Mouse (Mus musculus) limb, embryonic 10.5 days (tissue): Measurements from ENCODE around the gene Sfxn5. TPM values are rescaled to one million over a fixed set of nuclear protein-coding genes. Genes with fewer than 3 reads are reported as not detected.
A peak's percentile ranks its signal among the peaks of the same experiment; 100 is the strongest.

Experiments
- DNase-seq: peaks from one replicate; pipeline ENCODE4 v3.0.0-alpha.2; 2017; ENCODE audit warnings: low spot score
- H3K27ac ChIP-seq: fragments of 300-500 bp; sonication (generic); 2 replicates; pipeline ENCODE4 v1.5.1; 2016; ENCODE audit warnings: mild to moderate bottlenecking
- H3K27me3 ChIP-seq: fragments of 300-500 bp; sonication (generic); 2 replicates; pipeline ENCODE4 v1.6.1; 2016; ENCODE audit warnings: low read depth, mild to moderate bottlenecking; ENCODE audit not compliant: poor library complexity, severe bottlenecking
- H3K36me3 ChIP-seq: fragments of 300-500 bp; sonication (generic); 2 replicates; pipeline ENCODE4 v1.6.1; 2016; ENCODE audit warnings: mild to moderate bottlenecking, moderate library complexity
- H3K4me1 ChIP-seq: fragments of 300-500 bp; sonication (generic); 2 replicates; pipeline ENCODE4 v1.6.1; 2016
- H3K4me3 ChIP-seq: fragments of 300-500 bp; sonication (generic); 2 replicates; pipeline ENCODE4 v1.5.1; 2016; ENCODE audit warnings: mild to moderate bottlenecking, moderate library complexity
- H3K9me3 ChIP-seq: fragments of 300-500 bp; sonication (generic); replicated peaks from 2 replicates; pipeline ENCODE4 v1.6.1; 2016; ENCODE audit warnings: mild to moderate bottlenecking
- WGBS: fragments of 180-500 bp; shearing (Covaris S2); methylation state at CpG from one replicate; pipeline ENCODE4 v1.1.7; 2016; 5-methylcytosine and 5-hydroxymethylcytosine counted together
- polyA plus RNA-seq: library from polyadenylated mRNA; unstranded; fragments of >200 nt; fragmentation: Nextera tagmentation; extraction: Ambion mirVana; gene quantifications from 2 replicates; pipeline ENCODE4 v1.2.1, GENCODE M21; 2016

The Sfxn5 gene
- polyA plus RNA-seq, 1 experiment from 2014 or later = 6.4 TPM

DNA sequence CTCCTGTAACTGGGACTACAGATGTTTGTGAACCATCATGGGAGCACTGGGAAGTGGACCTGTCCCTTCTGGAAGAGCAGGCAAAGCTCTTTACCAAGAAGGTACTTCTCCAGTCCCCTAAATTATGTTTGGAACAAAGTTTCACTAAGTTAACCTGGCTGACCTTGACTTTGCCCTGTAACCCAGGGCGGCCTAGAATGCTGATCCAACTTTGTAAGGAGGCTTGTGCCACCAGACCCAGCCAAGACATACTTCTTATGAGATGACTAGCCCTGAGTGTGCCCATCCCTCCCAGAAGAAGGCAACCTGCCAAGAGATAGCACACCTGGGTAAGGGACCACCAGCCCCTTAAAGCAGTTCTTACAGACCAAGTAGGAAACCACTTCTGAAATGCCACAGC lies 25.7 kb upstream of the Sfxn5 start:
- DNase-seq = no peak
- Histone ChIP-seq H3K4me3 (no peak overlapping the region), H3K27me3 (no peaks in the 10 kb centered on the region), H3K27ac (no peak overlapping the region), H3K36me3 (no peaks in the 10 kb centered on the region), H3K9me3 (no peaks in the 10 kb centered on the region), H3K4me1 (no peaks in the 10 kb centered on the region)
- 79% methylated on average over 1 of the region's 1 CpGs for WGBS

DNA sequence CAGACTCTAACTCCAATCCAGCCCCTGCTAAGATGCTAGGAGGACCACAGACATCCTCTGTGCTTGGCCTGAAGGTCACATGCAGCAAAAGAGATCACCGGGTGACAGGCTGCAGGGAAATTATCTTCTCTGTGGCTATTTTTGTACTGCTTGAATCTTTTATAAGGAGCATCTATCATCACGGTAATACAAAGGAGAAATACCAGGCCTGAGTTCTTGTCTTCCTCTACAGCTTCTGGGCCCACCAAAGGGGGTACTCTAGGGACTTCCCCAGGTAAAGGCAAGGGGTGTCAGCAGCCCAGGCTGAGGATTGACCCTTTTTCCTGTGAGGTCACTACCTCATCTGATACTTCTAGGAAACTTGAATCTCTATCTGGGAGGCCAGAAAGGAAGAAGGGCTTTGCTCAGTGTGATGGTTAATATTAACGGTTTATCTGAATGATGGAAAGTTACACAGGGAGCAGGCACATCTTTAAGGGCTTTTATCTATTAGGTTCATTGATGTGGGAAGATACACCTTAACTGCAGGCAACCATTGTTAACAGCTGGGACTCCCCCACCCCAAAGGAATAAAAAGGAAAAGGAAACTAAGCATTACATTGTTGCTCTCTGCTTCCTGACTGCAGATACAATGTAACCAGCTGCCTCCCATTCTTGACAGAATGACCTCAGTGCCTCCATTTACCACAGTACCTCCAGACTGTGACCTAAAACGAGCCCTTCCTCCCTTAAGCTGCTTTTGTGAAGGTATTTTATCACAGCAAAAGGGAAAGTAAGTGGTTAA lies 23.7 kb upstream of the Sfxn5 start:
- H3K9me3 ChIP-seq = no peaks in the 10 kb centered on the region
- H3K36me3 ChIP-seq = no peaks in the 10 kb centered on the region
- no peaks in the 10 kb centered on the region for H3K4me1 ChIP-seq
- no peaks in the 10 kb centered on the region for H3K27me3 ChIP-seq
- no peak overlapping the region for H3K27ac ChIP-seq
- no peak overlapping the region for H3K4me3 ChIP-seq
- DNase-seq = no peak
- WGBS = 70% methylated on average over 4 of the region's 4 CpGs

DNA sequence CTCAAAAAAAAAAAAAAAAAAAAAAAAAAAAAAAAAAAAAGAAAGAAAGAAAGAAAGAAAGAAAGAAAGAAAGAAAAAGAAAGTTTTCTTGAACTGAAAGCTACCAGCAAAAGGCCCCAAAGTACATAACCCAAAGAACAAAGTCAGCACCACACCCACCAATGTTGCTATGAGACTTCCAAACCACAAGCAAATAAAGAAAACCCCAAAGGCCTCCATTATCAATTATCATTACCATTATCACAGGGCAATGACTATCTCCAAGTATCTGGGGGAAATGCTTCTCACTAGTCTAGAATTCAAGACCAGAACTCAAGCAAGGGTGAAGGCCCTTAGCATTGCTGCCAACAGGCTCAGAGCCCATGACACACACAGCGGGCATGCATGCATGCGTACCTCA lies 22.5 kb upstream of the Sfxn5 start:
- Histone ChIP-seq H3K4me1 (no peaks in the 10 kb centered on the region), H3K36me3 (no peaks in the 10 kb centered on the region), H3K4me3 (no peak overlapping the region), H3K27ac (no peak overlapping the region), H3K27me3 (no peaks in the 10 kb centered on the region), H3K9me3 (no peaks in the 10 kb centered on the region)
- 95% methylated on average over 2 of the region's 2 CpGs for WGBS
- DNase-seq = no peak

DNA sequence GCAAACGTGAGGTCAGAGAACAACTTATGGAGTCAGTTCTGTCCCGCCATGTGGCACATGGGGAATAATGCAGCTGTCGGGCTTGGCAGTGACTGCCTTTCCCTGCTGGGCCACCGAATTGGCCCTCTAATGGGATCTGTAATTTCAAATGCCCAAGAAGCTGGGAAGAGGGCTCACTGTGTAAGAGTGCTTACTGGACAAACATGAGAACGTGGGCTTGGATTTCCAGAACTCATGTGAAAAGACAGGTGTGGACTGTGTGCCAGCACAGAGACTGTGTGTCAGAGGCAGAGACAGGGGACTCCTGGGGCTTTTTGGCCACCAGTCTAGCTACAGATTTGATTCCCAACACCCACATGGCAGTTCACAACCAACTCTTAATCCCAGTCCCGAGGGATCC lies 21.5 kb upstream of the Sfxn5 start:
- no peak overlapping the region for H3K4me3 ChIP-seq
- no peaks in the 10 kb centered on the region for H3K4me1 ChIP-seq
- 84% methylated on average over 6 of the region's 6 CpGs for WGBS
- no peaks in the 10 kb centered on the region for H3K9me3 ChIP-seq
- DNase-seq = no peak
- H3K27me3 ChIP-seq = no peaks in the 10 kb centered on the region
- no peak overlapping the region for H3K27ac ChIP-seq
- no peaks in the 10 kb centered on the region for H3K36me3 ChIP-seq

DNA sequence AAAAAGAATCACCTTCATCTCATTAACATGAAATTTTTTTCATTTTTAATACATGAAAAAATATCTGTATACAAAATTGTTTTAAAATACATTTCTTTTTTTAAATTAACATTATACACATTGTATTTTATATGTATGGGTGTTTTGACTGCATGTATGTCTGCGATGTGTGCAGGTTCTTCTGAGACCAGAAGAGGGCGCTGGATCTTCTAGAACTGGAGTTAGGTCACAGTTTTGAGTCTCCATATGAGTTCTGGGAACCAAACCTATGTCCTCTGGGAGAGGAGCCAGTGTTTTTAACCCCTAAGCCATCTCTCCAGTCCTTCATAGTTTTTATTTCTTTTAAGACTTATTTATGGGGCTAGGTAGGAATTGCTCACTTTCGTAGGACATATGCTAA lies 20.5 kb upstream of the Sfxn5 start:
- 62% methylated on average over 3 of the region's 3 CpGs for WGBS
- H3K27ac ChIP-seq = no peak overlapping the region
- no peaks in the 10 kb centered on the region for H3K36me3 ChIP-seq
- no peaks in the 10 kb centered on the region for H3K9me3 ChIP-seq
- DNase-seq = no peak
- H3K4me1 ChIP-seq = no peaks in the 10 kb centered on the region
- H3K27me3 ChIP-seq = no peaks in the 10 kb centered on the region
- no peak overlapping the region for H3K4me3 ChIP-seq

DNA sequence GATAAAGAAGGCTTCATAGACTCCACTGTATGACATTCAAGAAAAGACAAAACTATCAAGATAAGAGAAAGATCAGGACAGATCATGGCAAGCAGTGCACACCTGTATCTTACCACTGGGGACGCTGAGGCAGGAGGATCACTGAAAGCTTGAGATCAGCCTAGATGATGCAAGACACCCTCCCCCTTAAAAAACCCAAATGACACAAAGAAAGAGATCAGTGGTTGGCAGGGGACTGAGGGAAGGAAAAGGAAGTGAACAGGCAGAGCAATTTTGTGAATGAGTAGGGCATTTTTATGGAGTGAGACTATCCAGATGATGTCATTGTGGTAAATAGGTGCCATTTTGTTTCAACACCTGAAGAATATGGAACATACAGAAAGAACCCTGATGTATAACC lies 16.9 kb upstream of the Sfxn5 start:
- no peak overlapping the region for H3K27ac ChIP-seq
- peaks cover 25% of the 10 kb centered on the region; the same call in 1 of the 2 replicates for H3K27me3 ChIP-seq
- 82% methylated on average over 1 of the region's 1 CpGs for WGBS
- no peaks in the 10 kb centered on the region for H3K9me3 ChIP-seq
- no peaks in the 10 kb centered on the region for H3K36me3 ChIP-seq
- no peak for DNase-seq
- no peak overlapping the region for H3K4me3 ChIP-seq
- H3K4me1 ChIP-seq = peaks cover 4% of the 10 kb centered on the region; the same call in 1 of the 2 replicates

DNA sequence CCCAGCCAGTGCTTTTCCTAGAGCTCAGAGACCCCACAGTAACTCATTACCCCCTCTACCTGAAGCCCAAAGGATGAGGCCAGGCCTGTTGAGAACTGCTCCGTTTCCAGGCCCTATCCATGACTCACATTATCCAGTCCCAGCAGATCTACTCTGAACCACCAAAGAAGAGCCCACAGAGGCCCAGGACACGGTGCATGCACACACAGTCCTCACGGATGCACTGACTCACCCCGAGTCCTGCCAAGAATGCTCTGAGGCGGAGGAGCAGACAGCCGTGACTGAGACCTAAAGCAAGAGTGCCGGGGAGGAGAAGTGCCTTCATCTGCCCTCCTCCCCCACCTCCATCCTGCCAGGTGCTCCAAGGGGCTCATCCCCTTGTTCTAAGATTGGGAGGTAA lies 16.0 kb upstream of the Sfxn5 start:
- H3K27ac ChIP-seq = no peak overlapping the region
- 86% methylated on average over 7 of the region's 7 CpGs for whole genome bisulfite sequencing
- DNase-seq = no peak

DNA sequence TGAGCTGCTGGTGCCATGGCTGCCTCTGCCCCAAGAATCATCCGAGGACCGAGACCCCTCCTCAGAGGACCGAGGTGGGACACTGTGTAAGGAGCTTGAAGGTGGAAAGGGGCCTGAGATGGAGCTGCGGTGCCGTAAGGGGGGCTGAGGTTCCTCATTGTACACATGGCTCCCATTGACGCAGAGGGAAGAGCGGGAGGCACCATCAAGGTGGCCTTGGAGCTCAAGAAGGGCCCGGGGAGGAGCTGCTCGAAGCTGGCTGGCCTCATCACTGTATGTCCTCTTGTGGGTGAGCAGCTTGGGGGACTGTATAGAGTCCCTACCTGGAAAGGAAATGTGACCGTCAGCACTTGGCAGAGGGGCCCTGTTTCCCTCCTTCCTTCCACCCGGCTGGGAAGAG lies 14.9 kb upstream of the Sfxn5 start:
- H3K36me3 ChIP-seq = no peaks in the 10 kb centered on the region
- H3K4me3 ChIP-seq = no peak overlapping the region
- no peak overlapping the region for H3K27ac ChIP-seq
- no peak for DNase-seq
- H3K4me1 ChIP-seq = peaks cover 4% of the 10 kb centered on the region; the same call in 1 of the 2 replicates
- WGBS = 91% methylated on average over 11 of the region's 11 CpGs
- no peaks in the 10 kb centered on the region for H3K9me3 ChIP-seq
- peaks cover 41% of the 10 kb centered on the region for H3K27me3 ChIP-seq

More for the DNA sequence above, 16.0 kb upstream of the Sfxn5 start:
- Histone ChIP-seq H3K9me3 (no peaks in the 10 kb centered on the region), H3K4me1 (peaks cover 4% of the 10 kb centered on the region; the same call in 1 of the 2 replicates), H3K4me3 (no peak overlapping the region), H3K36me3 (no peaks in the 10 kb centered on the region), H3K27me3 (peaks cover 34% of the 10 kb centered on the region)

DNA sequence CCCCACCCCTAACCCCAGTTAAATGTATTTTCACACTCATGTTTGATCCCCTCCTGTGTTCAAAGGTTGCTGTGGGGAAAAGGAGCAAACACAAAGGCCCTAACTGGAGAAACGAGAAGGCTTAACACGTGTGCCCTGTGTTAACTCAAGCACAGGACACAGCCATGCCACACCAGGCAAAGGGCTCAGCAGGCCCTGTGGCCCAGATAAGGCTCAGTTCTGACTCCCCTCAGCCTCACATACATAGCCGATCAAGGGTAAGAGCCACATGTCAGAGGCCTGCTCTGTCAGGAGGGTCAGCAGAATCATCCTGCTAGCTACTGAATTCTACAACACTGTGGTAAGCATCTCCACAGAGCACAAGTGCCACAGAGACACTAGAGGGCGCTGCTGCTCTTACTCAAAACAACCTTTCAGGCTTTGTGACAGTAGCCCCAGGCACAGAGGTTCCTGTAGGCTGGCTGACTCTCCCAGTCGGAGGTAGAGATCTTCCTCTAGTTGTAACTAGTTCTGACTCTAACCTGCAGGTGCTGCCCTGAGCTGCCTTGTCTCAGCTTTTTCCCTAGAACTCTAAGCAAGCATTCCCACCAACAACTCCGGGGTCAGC lies 12.9 kb upstream of the Sfxn5 start:
- Histone ChIP-seq H3K27ac (no peak overlapping the region), H3K36me3 (no peaks in the 10 kb centered on the region), H3K9me3 (no peaks in the 10 kb centered on the region), H3K27me3 (peaks cover 61% of the 10 kb centered on the region), H3K4me1 (peaks cover 4% of the 10 kb centered on the region; the same call in 1 of the 2 replicates), H3K4me3 (no peak overlapping the region)
- DNase-seq = peak; percentile 86
- 38% methylated on average over 6 of the region's 6 CpGs for WGBS

DNA sequence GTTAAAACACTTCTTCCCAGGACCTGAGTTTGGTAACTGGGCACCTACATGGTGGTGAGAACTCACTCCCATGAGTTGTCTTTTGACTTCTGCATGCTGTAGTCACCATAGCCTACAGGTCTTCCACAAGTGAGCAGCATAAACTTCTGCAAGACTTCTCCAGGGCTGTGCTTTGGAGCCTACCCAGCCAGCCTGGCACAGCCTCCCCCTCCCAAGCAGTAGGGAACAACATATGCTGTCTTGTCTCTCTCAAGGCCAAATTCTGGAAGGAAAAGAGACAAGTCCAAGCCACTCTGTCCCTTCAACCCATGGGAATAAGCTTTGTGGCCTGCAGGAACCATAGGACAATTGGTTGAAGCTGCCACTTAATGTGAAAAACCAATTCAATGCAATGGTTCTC lies 11.7 kb upstream of the Sfxn5 start:
- no peak for DNase-seq
- peaks cover 4% of the 10 kb centered on the region; the same call in 1 of the 2 replicates for H3K4me1 ChIP-seq
- H3K9me3 ChIP-seq = no peaks in the 10 kb centered on the region
- H3K27me3 ChIP-seq = peaks cover 72% of the 10 kb centered on the region
- H3K36me3 ChIP-seq = no peaks in the 10 kb centered on the region
- no peak overlapping the region for H3K27ac ChIP-seq
- H3K4me3 ChIP-seq = no peak overlapping the region

DNA sequence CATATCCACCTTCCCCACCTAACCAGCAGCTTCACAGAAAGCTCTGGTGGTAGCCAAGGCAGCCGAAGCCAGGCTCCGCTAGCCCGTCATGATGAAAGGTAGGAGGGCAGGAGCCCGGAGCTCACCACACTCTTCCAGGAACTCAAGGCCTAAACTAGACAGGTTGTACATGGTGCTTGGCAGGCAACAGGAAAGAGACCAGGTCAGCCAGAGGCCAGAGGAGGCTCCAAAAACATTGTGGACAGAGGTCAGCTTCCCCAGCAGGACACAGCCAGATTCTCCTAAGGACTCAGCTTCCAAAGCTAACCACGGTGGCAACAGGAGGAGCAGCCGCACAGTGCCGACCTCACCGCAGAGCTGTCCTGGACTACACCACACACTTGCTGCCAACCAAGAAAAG lies 9.8 kb upstream of the Sfxn5 start:
- H3K27me3 ChIP-seq = peaks cover 77% of the 10 kb centered on the region
- H3K36me3 ChIP-seq = no peaks in the 10 kb centered on the region
- 93% methylated on average over 8 of the region's 8 CpGs for WGBS
- DNase-seq = no peak
- H3K4me1 ChIP-seq = peaks cover 4% of the 10 kb centered on the region; the same call in 1 of the 2 replicates
- no peak overlapping the region for H3K4me3 ChIP-seq
- H3K27ac ChIP-seq = no peak overlapping the region
- H3K9me3 ChIP-seq = no peaks in the 10 kb centered on the region

DNA sequence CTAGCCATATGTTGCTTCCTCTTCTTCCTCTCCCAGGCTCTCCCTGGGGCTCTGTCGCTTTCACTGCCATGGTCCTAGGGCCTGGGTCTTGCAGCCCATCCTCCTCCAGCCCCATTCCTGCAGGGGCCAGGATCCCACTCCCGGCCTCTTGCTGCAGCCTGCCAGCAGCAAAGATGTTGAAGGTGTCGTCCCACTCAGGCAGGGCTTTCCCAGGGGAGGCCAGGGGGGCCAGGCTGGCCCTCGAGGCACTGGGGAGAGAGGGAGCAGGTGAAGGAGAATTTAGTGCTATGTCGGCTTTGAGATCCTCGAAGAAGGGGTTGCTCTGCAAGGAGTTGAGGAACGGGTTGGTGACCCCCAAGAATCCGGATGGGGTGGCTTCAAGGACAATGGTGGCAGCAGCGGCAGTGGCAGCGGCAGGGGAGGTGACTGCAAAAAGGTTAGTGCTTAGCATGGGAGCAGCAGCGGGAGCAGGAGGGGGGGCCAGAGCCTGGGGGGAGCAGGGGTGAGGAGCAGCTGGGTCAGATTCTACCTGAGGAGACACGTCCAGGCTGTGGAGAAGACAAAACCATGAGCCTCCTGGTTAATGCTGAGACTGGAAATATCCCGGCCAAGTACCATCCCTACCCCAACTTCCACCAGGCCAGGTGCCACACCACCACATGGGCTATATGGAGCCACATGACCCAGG lies 8.7 kb upstream of the Sfxn5 start:
- H3K9me3 ChIP-seq = no peaks in the 10 kb centered on the region
- H3K36me3 ChIP-seq = no peaks in the 10 kb centered on the region
- no peak overlapping the region for H3K27ac ChIP-seq
- peaks cover 4% of the 10 kb centered on the region; the same call in 1 of the 2 replicates for H3K4me1 ChIP-seq
- DNase-seq = no peak
- H3K4me3 ChIP-seq = no peak overlapping the region
- peaks cover 82% of the 10 kb centered on the region for H3K27me3 ChIP-seq
- WGBS = 68% methylated on average over 13 of the region's 13 CpGs

DNA sequence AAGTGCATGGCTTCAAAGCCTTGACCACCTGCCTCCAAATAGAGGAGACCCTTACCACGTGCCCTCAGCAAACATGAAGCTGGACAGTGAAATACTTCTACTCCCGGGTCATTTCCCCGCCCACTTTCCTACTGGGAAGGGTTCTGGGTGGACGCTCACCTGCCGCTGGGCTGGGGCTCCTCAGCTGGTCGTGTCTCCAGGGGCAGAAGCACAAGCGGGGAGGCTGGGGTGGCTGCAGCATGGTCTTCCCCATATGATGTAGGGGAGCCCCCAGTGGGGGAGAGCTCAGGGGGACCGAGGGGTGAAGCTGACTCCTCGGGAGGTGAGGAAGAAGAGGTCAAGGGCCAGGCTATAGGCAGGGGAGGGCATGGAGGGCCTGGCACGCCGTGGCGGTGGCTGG lies 7.0 kb upstream of the Sfxn5 start:
- Histone ChIP-seq H3K36me3 (no peaks in the 10 kb centered on the region), H3K9me3 (no peaks in the 10 kb centered on the region), H3K4me1 (no peaks in the 10 kb centered on the region), H3K27me3 (peaks cover 83% of the 10 kb centered on the region), H3K4me3 (no peak overlapping the region), H3K27ac (no peak overlapping the region)
- WGBS = 71% methylated on average over 12 of the region's 12 CpGs
- no peak for DNase-seq
